Mouse (Mus musculus) kidney, adult 18-20 months (tissue): ENCODE measurements around the gene 2610528A11Rik.
A peak's percentile ranks its signal among the peaks of the same experiment; 100 is the strongest.
"Not testable (repeated sequence)": the region's sequence is repeated elsewhere in the genome, so short reads cannot be mapped to it uniquely, and the experiment has no call there.

Experiments
- DNase-seq: peaks from one replicate; pipeline ENCODE4 v3.0.0; 2021

The 2610528A11Rik gene

DNA sequence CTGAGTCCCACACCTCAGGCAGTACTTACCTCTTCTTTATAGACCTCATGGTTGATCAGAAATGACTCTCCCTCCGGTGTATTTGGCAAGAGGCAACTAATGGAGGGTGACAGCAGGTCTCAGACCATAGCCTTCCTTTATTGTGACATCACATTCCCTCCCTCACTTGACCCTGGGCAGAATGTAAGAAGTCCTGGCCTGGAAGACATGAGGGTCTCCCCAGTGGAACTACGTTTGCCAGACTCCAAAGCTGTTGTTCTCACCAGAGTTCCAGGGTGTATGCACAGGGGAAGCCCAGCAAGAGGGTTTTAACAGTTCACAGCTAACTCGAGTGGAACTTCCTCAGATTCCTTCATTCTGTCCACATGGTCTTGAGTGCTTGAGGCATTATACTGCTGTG is at the start of gene 2610528A11Rik:
TSS of gene 2610528A11Rik (minus strand) at position 101 of the 400 bp plus-strand sequence.
- no peak for DNase-seq

DNA sequence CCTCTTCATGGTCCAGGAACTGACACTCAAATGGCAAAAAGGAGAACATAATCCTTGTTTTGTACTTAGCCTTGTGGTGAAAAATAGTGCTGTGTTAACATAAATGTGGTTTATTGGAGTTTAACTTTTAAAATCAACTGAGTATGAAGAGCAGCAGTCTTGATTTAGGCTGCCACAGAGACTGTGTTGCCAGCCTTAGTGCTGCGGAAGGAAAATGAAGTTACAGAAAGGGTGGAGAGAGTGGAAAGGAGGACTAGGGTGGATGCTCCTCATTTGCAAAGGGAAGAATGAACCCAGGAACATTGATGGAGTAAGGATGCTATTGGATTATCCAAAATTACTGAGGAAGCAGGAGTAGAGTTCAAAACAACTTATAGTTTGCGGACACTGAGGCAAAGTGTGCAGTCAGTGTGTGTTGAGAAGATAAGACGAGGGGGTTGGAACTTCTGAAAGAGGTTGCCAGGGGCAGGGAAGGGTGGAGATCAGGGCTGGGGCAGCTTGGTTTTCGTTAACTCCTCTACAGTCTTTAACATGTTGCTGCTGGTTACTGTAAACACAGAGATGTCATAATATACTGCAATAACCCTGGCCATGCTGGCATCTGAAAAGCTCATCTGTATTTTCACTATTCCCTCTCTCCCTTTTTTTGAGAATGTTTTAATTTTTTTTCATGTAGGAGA is 49.6 kb upstream of the 2610528A11Rik start:
- DNase-seq, result no peak

DNA sequence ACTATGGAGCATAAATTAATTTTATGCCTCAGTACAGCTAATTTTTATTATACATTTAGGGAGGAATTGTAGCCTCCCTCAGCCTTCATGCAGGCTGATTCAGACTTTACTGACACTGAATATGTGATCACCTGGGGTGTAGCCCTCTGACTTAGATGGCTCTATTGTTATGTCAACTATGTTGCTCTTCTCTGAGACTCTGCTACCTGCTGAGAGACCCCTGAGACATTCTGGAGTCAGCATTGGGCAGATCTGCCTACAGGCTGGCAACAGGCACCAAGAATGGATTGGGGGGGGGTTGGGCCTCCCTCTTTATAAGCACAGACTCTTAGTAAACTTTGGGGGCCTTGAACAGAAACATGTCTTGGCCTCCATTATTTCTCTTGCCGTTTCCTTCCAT is 40.6 kb upstream of the 2610528A11Rik start:
- DNase-seq, result no peak

DNA sequence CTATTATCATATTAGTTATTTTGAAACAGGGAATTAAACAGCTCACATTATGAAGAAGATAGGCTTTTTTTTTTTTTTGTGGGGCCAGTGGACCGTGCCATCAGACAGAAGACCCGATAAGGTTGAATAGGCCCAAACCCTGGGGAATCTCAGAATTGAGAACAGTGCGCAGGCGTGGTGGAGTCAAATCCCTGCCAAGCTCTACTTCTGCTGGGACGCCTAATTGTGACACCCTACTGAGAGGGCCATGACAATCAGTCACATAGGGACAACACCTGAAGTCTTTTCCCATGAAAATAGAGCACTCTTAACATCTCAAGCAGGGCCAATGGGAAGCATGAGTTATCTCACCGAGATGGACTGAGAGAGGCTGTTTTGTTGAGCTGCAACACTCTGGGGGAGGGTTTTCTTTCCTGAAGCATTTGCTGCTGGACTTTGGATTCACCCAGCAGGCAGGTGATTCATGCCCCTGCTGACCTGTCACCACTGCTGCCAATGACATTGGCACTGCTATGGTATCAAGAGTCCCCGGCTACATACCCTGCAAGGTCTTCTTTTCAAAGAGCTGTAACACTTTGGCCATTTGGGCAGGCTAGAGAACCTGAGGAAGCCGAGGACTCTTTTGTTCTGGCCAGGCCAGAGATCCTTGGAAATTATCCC is 25.4 kb upstream of the 2610528A11Rik start:
- DNase-seq, result peak; percentile 19

DNA sequence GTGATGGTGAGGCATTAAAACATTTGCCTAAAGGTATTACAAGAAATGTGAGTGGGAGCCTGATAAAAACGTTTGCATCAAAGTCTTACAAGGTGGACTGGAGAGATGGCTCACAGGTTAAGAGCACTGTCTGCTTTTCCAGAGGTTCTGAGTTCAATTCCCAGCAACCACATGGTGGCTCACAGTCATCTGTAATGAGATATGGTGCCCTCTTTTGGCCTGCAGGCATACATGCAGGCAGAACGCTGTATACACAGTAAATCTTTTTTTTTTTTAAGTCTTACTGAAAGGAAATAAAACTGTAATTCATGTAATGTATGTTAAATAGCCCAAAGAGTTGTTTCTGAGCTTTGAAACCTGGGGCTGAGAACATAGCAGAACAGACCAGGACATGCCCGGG is 23.8 kb upstream of the 2610528A11Rik start:
- not testable (repeated sequence) for DNase-seq

DNA sequence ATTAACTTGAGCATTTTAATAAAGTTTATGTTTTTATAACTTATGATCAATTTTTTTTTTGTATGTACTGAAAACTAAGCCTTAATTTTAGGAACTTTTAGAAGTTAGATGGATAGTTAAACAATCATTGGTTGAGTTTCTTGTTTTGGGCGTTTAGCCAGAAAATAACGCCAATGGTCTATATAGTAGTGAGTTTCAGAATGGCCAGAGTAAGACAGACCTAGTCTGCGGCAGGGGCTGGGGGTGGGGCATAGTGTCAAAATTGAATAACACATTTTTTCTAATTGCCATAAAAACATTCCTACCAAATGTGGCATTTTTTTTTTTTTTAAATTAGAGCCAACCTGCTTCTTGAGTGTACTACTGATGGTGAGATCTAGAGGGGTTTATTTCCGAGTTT is 22.3 kb upstream of the 2610528A11Rik start:
- DNase-seq, result no peak

DNA sequence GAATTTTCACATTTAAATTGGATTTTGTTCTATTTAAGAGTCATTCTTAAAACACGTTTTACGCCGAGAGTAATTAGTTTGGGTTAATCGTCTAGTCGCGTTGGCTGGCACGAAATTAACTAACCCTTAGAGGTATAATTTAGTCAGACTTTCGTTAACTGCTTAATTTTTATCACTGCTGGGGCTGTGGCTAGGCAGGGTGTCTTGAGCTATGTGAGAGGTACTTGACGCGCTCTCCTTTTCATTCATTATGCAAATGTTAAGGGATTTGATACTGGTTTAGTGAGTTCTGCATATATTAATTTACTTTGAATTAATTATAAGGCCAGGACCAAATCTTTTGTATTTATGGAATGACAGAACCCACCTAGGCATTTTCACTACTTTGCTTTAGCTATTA is 21.8 kb upstream of the 2610528A11Rik start:
- no peak for DNase-seq

DNA sequence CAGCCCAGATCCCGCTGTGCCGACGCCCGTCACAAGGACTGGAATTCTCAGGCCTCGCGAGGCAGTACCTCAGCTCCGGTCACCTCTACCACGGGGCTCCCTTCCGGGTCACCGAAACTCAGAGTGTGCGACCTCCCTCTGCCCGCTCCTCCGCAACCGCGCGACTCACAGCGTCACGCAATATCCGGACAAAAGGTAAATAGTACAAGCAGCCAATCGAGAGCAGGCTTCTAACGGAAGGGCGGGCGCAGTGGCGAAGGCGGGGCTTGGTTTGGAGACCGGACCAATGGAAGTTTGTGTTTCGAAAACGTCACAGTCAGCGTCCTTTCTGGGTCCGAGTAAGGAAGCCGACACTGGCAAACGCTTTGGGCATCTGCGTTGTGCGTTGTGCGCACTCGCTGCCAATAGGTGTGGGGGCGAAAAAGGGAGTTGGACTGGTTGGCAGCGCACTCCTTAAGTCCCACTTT is 21.3 kb upstream of the 2610528A11Rik start, which contains the start of gene Ghitm:
TSS of gene Ghitm (minus strand) at position 146 of the 467 bp plus-strand sequence.
- DNase-seq, result peak; percentile 98

DNA sequence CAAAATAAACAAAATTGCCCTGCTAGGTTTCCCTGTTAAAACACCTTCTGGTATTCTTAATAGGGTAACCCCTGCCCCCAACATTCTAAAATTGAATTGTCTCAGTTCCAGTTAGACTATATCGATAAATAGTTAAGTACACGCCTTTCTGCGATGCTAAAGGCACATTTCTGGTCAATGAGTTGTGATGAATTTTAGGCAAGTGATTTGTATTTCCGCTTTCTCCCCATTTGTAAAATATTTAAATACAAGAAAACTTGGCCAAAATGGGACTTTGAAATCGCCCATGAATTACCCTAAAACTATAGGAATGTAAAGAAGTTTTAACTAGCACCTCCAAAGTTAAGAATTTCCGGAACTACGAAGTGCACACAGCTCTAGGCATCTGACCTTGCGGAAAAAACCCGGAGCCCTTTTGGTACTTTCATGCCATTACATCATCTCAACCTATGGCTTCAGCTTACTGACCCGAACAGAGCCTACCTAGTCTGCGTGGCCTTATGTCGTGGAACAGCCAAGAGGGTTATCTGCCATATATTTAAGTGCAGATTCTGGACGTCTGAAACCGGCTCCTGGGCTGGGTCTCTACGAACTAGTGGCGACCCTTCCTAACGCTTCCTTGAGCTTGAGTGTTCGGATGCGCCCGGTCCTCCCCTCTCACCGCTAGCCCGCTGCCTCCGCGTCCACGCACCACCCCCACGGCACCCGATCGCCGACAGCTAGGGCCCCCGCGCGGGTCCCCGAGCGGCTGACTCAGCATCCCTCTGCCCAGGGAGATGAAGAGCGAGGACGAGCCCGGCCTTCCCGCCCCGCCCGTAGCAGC is 20.7 kb upstream of the 2610528A11Rik start:
- no peak for DNase-seq

DNA sequence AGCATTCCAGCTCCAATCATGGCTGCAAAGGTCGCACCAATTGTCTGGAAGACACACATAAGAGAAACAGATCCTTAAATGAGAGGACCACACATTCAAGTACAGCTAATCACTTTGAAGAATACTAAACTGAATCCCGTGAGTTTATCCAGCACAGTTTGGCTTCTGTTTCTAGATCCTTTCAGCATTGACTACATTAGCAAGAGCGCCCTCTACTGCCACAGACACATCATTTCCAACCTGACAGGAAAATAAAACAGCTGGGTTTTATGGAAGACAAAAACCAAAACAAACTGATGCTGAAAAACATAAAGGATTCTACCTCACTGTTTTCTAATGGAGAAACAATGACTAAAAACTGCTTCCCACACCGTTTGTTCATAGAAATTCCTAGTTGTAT is 13.8 kb upstream of the 2610528A11Rik start:
- peak; percentile 21 for DNase-seq

DNA sequence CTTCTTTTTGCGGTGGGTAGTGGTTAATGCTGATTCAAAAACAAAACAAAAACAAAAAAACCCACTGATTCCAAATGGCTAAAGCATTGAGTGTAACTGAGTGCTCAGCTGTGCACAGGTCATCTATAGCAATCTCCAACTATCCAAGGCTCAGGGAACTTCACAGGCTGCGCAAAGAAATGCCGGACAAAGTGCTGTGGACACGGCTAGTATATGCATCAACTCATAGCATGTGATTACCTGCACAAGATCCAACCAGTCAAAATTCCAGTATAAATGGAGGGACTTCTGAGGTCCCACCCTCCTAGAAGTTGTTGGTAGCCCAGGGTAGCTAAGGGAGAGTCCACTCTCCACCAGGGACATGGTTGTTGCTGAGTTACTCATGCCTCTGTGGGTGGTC is 5.4 kb upstream of the 2610528A11Rik start:
- DNase-seq, result no peak

DNA sequence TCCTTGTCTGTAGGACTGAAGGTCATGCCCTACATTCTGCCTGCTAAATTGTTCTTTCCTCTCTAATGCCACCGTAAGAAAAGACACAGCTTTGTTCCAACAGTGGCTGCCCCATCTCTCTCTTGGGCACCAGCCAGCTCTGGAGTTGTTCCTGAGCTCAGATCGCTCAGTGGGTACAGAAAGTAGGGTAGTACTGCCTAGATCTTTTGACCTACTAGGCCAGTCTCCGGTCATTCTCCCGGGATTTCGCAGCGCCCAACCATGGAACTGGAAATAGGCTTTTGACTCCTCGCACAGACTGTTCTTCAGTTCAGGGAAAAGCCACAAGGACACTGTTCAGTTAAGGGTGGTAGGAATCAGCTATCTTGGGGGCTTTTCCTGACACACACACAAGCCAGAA is 891 bp downstream of the 2610528A11Rik start:
- DNase-seq, result no peak

DNA sequence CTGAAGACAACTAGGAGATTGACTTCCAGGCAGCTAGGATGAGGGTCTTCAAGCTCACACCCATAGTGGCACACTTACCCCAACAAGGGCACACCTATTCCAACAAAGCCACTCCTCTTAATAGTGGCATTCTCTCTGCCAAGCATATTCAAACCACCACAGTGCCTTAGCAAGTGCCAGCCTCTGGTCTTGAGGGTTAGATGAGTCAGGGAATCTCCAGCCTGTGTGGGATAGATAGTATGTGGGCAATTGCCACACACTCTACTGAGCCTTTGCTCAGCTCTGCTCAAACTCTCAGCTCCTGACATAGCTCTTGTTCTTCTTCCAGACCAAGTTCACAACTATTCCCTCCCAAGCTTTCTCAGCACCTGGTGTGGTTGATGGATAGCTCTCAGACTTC is 2.5 kb downstream of the 2610528A11Rik start:
- DNase-seq, result no peak

DNA sequence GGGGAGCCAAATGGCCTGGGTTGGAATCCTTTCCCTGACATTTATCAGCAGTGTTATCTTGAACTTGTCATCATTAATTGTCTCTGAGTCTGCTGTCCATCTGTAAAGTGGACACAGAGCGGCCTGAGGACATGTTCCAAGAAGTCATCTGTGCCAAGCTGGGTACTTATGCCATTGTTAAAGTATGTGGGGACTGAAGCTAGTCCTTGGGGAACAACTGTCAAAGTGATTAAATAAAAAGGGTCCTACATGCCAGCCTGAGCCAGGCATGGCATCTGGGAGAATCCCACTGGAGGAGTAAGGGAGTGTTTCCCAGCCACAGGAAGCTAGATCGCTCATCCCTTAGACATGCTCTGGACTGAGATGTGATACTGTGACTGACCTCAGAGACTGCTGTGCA is 3.4 kb downstream of the 2610528A11Rik start:
- DNase-seq, result no peak

DNA sequence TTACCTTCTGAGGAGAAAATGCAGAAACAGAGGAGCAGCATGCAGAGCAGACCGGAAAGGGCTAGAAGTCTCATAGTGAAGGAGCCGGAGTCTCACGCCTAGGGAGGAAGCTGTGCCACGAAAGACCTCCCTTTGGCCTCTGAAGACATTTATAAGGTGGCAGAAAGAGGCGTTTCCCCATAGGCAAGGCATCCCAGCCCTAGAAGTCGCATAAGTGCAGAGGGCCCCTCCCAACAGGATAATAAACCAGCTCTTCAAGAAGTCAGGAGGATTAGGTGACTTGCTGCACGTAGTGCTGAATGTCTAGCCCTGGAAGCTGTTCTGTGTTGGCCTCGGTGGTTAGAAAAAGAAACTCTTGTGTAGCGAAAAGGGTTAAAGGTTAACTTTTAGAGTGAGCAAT is 3.8 kb downstream of the 2610528A11Rik start:
- DNase-seq, result no peak

DNA sequence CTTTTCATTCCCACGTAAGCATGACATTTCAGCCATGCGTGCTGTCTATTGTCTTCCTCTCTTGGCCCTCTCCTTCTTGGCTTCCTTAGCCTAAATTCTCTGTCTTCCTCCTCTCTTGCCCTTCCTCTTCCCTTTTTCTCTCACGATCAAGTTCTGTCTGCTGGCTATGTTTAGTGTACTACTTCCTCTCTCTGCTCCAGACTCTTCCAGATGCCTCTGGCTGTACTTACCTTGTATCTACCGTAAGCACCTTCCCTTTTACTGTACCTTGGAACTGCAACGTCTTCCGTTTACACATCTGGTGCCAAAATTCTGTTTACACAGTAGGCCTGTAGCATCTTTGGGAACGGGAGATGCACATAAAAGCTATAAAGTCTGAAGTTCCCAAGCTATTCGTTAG is 4.4 kb downstream of the 2610528A11Rik start:
- no peak for DNase-seq

DNA sequence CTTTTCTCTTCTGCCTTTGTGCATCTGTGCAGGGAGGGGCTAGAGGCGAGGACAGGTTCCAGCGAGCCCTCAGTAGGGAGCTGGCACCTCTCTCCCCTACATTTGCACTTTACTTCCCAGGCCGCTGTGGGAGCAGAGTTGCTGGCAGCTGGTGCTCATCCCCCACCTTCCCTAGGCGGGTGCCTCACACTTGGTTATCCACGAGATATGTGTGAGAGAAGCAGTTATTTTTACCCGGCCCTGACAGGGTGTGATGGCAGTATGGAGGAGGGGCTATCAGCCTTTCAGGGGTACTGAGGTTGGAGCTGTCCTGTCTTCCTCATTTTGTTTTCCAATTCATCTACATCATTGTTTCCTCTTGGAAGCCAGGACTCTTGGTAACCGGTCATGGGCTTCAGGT is 8.0 kb downstream of the 2610528A11Rik start:
- no peak for DNase-seq

DNA sequence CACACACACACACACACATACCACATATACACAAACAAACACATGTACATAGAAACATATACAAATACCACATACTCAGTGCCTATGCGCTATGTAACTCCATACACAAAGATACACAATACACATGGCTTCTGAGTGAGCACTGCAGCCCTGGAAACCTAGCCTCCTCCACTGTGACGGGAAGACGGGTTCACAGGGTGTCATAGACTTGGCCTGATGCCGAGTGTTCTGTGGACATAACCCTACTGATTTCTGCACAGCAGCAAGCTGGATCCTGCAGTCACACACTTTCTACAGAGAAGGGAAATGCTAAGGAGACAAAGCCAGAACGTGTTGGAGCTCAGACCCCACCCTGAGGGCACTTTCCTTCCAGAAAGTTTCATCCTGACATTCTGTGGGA is 9.1 kb downstream of the 2610528A11Rik start:
- peak; percentile 20 for DNase-seq

DNA sequence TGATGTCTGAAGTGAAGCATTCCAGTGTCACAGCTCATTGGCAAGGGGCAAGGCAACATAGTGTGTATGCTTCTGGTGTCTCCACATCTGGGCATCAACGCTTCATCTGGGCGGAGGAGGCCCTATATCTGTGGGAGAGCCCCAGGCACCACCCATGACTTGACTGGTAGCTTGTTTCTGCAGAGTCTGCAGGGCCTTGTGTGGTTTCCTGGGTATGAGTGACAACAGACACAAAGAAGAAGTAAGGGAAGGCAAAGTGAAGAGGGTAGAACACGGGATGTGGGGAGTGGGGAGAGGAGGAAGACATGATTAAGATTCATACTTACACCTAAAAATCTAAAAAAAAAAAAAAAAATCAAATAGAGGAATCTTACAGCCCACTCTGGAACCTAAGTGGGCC is 11.3 kb downstream of the 2610528A11Rik start:
- DNase-seq, result no peak

DNA sequence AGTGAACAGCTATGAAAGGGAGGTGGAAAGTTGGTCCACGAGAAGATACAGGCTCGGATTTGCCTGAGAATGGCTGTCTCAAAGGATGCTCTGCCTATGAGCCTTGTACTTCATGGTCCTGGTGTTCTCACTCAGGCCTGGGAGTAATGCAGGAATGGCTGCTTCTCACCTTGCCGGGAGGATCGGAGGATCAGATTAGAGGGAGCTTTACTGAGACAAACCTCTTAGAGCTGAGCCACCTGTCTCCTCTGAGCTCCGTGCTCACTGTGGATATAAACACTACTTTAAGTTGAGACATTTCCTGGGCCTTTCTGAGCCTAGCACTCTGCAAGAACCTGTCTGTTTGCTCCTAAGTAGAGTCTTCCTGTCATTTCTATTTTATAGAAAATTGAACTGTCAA is 12.3 kb downstream of the 2610528A11Rik start:
- no peak for DNase-seq

DNA sequence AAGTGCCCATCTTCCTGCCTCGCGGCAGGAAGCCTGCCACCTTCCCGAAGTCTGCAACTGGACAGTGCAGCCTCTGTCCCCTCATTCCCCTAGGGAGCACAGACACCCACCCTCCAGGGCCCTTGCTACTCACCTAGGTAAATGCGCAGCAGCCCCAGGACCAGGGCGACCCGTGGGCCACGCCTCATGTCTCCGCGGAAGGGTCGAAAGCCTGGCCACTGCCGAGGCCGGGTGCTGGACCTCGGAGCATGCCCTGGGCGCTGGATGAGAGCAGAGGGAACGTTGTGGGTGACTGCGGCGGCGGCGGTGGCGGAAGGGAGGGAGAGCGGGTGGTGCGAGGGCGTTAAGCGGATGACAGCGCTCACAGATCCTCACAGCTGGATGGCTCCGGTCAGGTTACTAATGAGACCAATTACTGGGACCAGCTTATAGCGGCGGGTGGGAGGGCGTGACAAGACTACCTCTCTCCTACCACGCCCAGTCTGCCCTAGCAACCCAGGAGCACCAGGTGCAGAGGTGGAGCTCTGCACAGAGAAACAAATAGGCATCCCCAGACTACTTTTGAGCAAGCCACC is 15.8 kb downstream of the 2610528A11Rik start, which contains the start of gene Cdhr1:
TSS of gene Cdhr1 (minus strand) at position 392 of the 575 bp plus-strand sequence.
- DNase-seq, result peak; percentile 9

DNA sequence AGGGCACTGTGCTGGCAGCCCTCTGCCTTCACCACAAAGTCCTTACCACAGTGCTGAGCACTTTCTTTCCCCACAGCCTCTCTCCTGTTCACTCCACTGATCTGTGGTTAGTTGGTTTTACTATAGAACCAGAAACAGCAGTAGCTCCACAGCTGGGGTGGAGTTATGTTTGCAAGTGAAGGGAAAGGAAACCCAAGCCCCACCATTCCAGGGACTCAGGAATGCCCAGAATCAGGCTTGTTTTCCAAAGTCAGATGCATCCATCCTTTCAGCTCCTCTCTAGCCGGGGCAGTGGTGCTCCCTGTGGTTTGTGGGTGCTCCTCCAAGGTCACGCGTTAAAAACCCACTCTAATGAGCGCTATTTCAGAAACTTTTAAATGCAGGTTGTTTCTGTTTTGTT is 18.3 kb downstream of the 2610528A11Rik start:
- no peak for DNase-seq

DNA sequence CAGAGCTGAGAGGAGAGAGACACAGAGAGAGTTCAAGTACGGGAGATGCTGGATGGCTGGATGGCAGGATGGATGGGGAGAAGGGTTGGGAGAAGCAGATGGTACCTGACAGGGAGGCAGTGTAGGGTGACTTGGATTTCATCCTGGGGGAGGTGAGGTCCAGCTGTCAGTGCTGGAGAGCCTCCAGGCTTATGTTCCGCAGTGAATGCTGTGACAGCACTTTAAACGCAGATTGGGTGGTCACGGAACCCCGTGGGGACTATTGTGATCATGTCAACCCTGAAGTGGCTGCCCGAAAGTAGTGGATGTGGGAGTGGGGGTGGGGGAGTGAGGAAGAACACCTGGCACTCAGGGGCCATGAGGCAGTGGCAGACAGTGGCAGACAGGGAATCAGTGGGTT is 19.4 kb downstream of the 2610528A11Rik start:
- no peak for DNase-seq
